Mouse (Mus musculus): ENCODE measurements around the gene Slc25a53. TPM values are rescaled to one million over a fixed set of nuclear protein-coding genes. Genes with fewer than 3 reads are reported as not detected.

Gene Slc25a53
- 1 to 10 TPM; 3.1 to 3.2 TPM for total RNA-seq (2021)
- 2.0 and 2.2 TPM in 2 replicates for polyA plus RNA-seq (2012; rRNA removed)
- long read RNA-seq = 0 reads

- Histone ChIP-seq H3K79me2 (replicated peaks; ENCODE audit: control insufficient read depth, insufficient read depth, low read length) (no peaks in the 10 kb centered on the region), H3K27ac (peak within 1 kb of the TSS; percentile 86), H3K4me3 (peak within 1 kb of the TSS; percentile 57), H3K9ac (ENCODE audit: low read depth, low read length) (peak within 1 kb of the TSS; percentile 65), H3K27me3 (ENCODE audit: control insufficient read depth, insufficient read depth, low read length) (no peaks in the 10 kb centered on the region), H3K36me3 (ENCODE audit: control insufficient read depth, insufficient read depth, low read length) (no peaks in the 10 kb centered on the region), H3K4me1 (ENCODE audit: control insufficient read depth, insufficient read depth, low read length) (no peaks in the 10 kb centered on the region)
- 29% methylated on average over 31 of the region's 31 CpGs for WGBS
- intact Hi-C loops (cut with DNase I) = loop anchor here (5.0 kb wide), 1 partner anchor 296 kb away; the partner anchor contains the start of gene Morf4l2
- peak; percentile 10; the same call in 1 of the 2 replicates for TF ChIP-seq POLR2A (IDR thresholded peaks at IDR 0.05; ENCODE audit: insufficient read depth, low read depth, low read length)
- TF ChIP-seq EP300 (IDR thresholded peaks at IDR 0.05; ENCODE audit: insufficient read depth, low read depth, low read length) = no peak
- peak; percentile 89 to 90 for DNase-seq
These were observed at the start of gene Slc25a53 for GRCm38 (mm10) chrX:137038000-137038483. Slc25a53 (minus strand) TSS chrX:137038302.

- DNase-seq = no peak
- TF ChIP-seq CTCF (IDR thresholded peaks at IDR 0.05) (no peak), POLR2A (IDR thresholded peaks at IDR 0.05; ENCODE audit: insufficient read depth, low read depth, low read length) (no peak), EP300 (IDR thresholded peaks at IDR 0.05; ENCODE audit: insufficient read depth, low read depth, low read length) (no peak)
- Histone ChIP-seq H3K79me2 (replicated peaks; ENCODE audit: control insufficient read depth, insufficient read depth, low read length) (no peaks in the 10 kb centered on the region), H3K27ac (no peak overlapping the region), H3K27me3 (ENCODE audit: control insufficient read depth, insufficient read depth, low read length) (no peaks in the 10 kb centered on the region), H3K4me1 (ENCODE audit: control insufficient read depth, insufficient read depth, low read length) (no peaks in the 10 kb centered on the region), H3K36me3 (ENCODE audit: control insufficient read depth, insufficient read depth, low read length) (no peaks in the 10 kb centered on the region), H3K9ac (ENCODE audit: low read depth, low read length) (no peak overlapping the region), H3K4me3 (no peak overlapping the region)
- WGBS = 59% methylated on average over 9 of the region's 9 CpGs
- intact Hi-C loops (cut with DNase I) = no loop called here
These were observed 25.1 kb upstream of the Slc25a53 start for GRCm38 (mm10) chrX:137063202-137063601.

GRCm38 (mm10) chrX:137049425-137050225 is 11.5 kb upstream of the Slc25a53 start, which contains the start of gene Fam199x:
Fam199x (plus strand) TSS chrX:137049594.
- intact Hi-C loops (cut with DNase I) = loop anchor here (5.0 kb wide), 1 partner anchor 877 kb away; the partner anchor contains the start of gene Tceal8
- Histone ChIP-seq H3K27ac (peak within 1 kb of the TSS; percentile 65), H3K9ac (ENCODE audit: low read depth, low read length) (peak within 1 kb of the TSS; percentile 98), H3K79me2 (replicated peaks; ENCODE audit: control insufficient read depth, insufficient read depth, low read length) (no peaks in the 10 kb centered on the region; the same call in 1 of the 2 replicates), H3K4me3 (peak within 1 kb of the TSS; percentile 71), H3K4me1 (ENCODE audit: control insufficient read depth, insufficient read depth, low read length) (no peaks in the 10 kb centered on the region; the same call in 1 of the 2 replicates), H3K27me3 (ENCODE audit: control insufficient read depth, insufficient read depth, low read length) (no peaks in the 10 kb centered on the region), H3K36me3 (ENCODE audit: control insufficient read depth, insufficient read depth, low read length) (no peaks in the 10 kb centered on the region)
- peak; percentile 82 to 88 for DNase-seq
- WGBS = 14% methylated on average over 49 of the region's 62 CpGs
- peak; percentile 73 for TF ChIP-seq CTCF (IDR thresholded peaks at IDR 0.05)
- no peak for TF ChIP-seq EP300 (IDR thresholded peaks at IDR 0.05; ENCODE audit: insufficient read depth, low read depth, low read length)

DNA sequence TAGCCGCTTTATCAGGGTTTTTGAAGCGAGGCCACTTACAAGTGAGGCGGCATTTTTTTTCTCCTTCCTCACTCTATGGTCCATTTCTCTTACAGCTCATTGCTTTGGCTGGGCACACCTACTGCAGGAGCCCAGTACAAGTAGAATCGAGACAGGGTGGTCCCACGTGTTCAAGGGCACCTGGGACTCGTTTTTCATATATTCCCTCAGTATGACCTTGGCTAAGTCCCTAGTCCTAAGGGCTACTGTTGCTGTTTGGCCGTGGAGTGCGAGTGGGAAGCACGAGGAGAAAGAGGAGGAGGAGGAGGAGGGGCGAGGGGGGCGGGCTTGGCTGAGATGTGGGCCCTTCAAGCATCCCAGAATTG is 10.9 kb upstream of the Slc25a53 start:
- peak overlapping the region; percentile 49 for H3K9ac ChIP-seq (ENCODE audit: low read depth, low read length)
- no peaks in the 10 kb centered on the region; the same call in 1 of the 2 replicates for H3K4me1 ChIP-seq (ENCODE audit: control insufficient read depth, insufficient read depth, low read length)
- DNase-seq = no peak
- peak overlapping the region; percentile 71 for H3K4me3 ChIP-seq
- intact Hi-C loops (cut with DNase I) = loop anchor here (5.0 kb wide), 1 partner anchor 877 kb away; the partner anchor contains the start of gene Tceal8
- H3K79me2 ChIP-seq (replicated peaks; ENCODE audit: control insufficient read depth, insufficient read depth, low read length) = no peaks in the 10 kb centered on the region; the same call in 1 of the 2 replicates
- TF ChIP-seq POLR2A (IDR thresholded peaks at IDR 0.05; ENCODE audit: insufficient read depth, low read depth, low read length) = no peak
- TF ChIP-seq CTCF (IDR thresholded peaks at IDR 0.05) = no peak
- TF ChIP-seq EP300 (IDR thresholded peaks at IDR 0.05; ENCODE audit: insufficient read depth, low read depth, low read length) = no peak
- no peak overlapping the region; the same call in 1 of the 2 replicates for H3K27ac ChIP-seq
- 13% methylated on average over 11 of the region's 11 CpGs for WGBS
- no peaks in the 10 kb centered on the region for H3K36me3 ChIP-seq (ENCODE audit: control insufficient read depth, insufficient read depth, low read length)
- H3K27me3 ChIP-seq (ENCODE audit: control insufficient read depth, insufficient read depth, low read length) = no peaks in the 10 kb centered on the region

- H3K9ac ChIP-seq (ENCODE audit: low read depth, low read length) = peak overlapping the region; percentile 54
- DNase-seq = no peak
- intact Hi-C loops (cut with DNase I) = loop anchor here (5.0 kb wide), 1 partner anchor 296 kb away; the partner anchor contains the start of gene Morf4l2
- no peaks in the 10 kb centered on the region for H3K36me3 ChIP-seq (ENCODE audit: control insufficient read depth, insufficient read depth, low read length)
- WGBS = 38% methylated on average over 7 of the region's 7 CpGs
- no peaks in the 10 kb centered on the region for H3K79me2 ChIP-seq (replicated peaks; ENCODE audit: control insufficient read depth, insufficient read depth, low read length)
- TF ChIP-seq POLR2A (IDR thresholded peaks at IDR 0.05; ENCODE audit: insufficient read depth, low read depth, low read length) (no peak), CTCF (IDR thresholded peaks at IDR 0.05) (no peak), EP300 (IDR thresholded peaks at IDR 0.05; ENCODE audit: insufficient read depth, low read depth, low read length) (no peak)
- H3K4me1 ChIP-seq (ENCODE audit: control insufficient read depth, insufficient read depth, low read length) = no peaks in the 10 kb centered on the region
- peak overlapping the region; percentile 86 for H3K27ac ChIP-seq
- H3K27me3 ChIP-seq (ENCODE audit: control insufficient read depth, insufficient read depth, low read length) = no peaks in the 10 kb centered on the region
- H3K4me3 ChIP-seq = peak overlapping the region; percentile 57
These were observed 400 bp upstream of the Slc25a53 start for GRCm38 (mm10) chrX:137038502-137038901.
